Mouse (Mus musculus): ENCODE results near the gene Abtb2. TPM values are rescaled to one million over a fixed set of nuclear protein-coding genes. Genes with fewer than 3 reads are reported as not detected.

Abtb2 gene
- total and polyA plus RNA-seq, 2 experiments from 2014 or later = 12.3 to 45.9 TPM

DNA sequence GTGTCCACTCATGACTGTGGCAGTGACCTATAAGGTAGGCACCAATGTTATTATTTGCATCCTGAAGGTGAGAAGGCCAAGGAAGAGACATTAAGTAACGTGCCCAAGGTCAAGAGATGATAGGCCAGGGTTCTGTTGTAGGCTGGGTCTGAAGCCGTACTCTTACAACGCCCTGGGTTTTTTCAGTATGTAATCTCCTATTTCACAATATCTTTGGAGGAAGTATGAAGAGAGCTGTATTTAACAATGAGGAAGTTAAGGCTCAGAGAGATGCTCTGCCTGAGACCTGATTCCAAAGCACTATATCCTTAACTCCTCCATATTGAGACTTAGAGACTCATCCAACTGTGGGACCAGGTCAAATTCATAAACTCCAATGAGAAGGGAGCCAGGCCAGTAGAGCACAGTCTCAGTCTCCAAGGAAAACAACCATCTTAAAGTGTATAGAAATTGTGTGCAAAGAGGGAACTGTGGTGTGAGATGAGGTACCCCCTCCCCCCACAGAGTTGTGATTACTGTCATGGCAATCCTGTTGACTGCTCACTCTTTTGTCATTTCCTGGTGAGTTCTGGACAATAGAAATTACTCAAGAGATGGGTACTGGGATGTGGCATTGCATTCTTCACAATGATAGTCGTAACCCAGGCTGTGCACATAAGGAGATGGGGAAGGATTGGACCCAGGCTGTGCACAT, 39.8 kb downstream of the Abtb2 start:
- no peak overlapping the region for H3K4me2 ChIP-seq (ENCODE audit: low read depth, low read length)
- no peaks in the 10 kb centered on the region for H3K27me3 ChIP-seq (ENCODE audit: control insufficient read depth, insufficient read depth, low read length)
- H3K9ac ChIP-seq (replicated peaks; ENCODE audit: low read depth, low read length) = no peak overlapping the region
- H3K36me3 ChIP-seq (replicated peaks; ENCODE audit: control insufficient read depth, insufficient read depth, low read length) = no peaks in the 10 kb centered on the region
- TF ChIP-seq CTCF (IDR thresholded peaks at IDR 0.05; ENCODE audit: low read depth) (no peak), EP300 (IDR thresholded peaks at IDR 0.05; ENCODE audit: low read depth) (no peak)
- H3K9me3 ChIP-seq (replicated peaks; ENCODE audit: control insufficient read depth, low read length) = no peaks in the 10 kb centered on the region
- H3K4me1 ChIP-seq (ENCODE audit: control insufficient read depth, insufficient read depth) = peaks cover 80% of the 10 kb centered on the region
- ATAC-seq (ENCODE audit: insufficient read depth, low read depth) (no peak), DNase-seq (ENCODE audit: low spot score) (no peak)
- no peak overlapping the region for H3K4me3 ChIP-seq (ENCODE audit: low read depth, low read length)
- WGBS = 87% methylated on average over 4 of the region's 4 CpGs
- H3K27ac ChIP-seq (ENCODE audit: low read depth) = no peak overlapping the region

DNA sequence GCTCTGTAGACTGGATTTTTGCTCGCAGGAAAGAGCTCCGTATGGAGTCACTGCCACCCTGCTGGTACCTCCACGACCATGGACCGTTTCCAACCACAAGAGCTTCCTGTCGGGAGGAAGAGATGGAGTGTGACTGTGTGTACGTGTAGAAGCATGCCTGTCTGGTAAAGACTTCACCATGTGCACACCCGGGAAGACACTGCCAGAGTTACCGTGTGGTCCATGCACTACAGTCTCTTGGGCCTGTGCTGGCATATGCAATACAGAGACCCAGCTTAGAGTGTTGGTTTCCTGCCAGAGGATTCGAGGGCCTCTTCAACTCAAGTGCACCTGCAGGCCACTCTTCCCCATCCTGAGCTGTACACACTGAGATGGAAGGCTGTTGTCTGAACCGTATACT, 41.8 kb downstream of the Abtb2 start:
- no peak overlapping the region for H3K4me2 ChIP-seq (ENCODE audit: low read depth, low read length)
- 32% methylated on average over 10 of the region's 10 CpGs for WGBS
- H3K27me3 ChIP-seq (ENCODE audit: control insufficient read depth, insufficient read depth, low read length) = no peaks in the 10 kb centered on the region
- H3K4me1 ChIP-seq (ENCODE audit: control insufficient read depth, insufficient read depth) = peaks cover 60% of the 10 kb centered on the region
- TF ChIP-seq CTCF (IDR thresholded peaks at IDR 0.05; ENCODE audit: low read depth) = no peak
- no peak for TF ChIP-seq EP300 (IDR thresholded peaks at IDR 0.05; ENCODE audit: low read depth)
- H3K9ac ChIP-seq (replicated peaks; ENCODE audit: low read depth, low read length) = no peak overlapping the region
- ATAC-seq (ENCODE audit: insufficient read depth, low read depth) (peak; percentile 35), DNase-seq (ENCODE audit: low spot score) (no peak)
- no peaks in the 10 kb centered on the region for H3K9me3 ChIP-seq (replicated peaks; ENCODE audit: control insufficient read depth, low read length)
- H3K4me3 ChIP-seq (ENCODE audit: low read depth, low read length) = no peak overlapping the region
- no peaks in the 10 kb centered on the region for H3K36me3 ChIP-seq (replicated peaks; ENCODE audit: control insufficient read depth, insufficient read depth, low read length)
- H3K27ac ChIP-seq (ENCODE audit: low read depth) = no peak overlapping the region

DNA sequence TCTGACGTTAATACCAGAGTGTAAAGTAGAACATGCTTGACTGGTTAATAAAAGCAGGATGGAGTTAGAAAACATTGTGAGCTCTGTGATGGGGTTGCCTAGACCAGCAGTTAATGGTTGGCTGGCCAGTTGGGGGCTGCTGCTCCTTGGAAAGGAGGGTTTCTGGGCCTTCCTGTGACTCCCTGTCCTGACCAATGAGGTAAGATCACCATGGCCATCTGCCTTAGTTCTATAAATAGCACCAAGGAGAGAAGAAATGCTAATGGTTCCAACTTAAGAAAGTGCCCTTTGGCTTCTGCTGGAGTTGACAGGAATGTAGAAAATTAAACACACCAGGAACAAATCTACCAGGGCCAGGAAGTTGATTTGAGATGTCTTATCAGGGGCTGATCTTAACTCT, 42.8 kb downstream of the Abtb2 start:
- no peak for ATAC-seq (ENCODE audit: insufficient read depth, low read depth)
- Histone ChIP-seq H3K36me3 (replicated peaks; ENCODE audit: control insufficient read depth, insufficient read depth, low read length) (no peaks in the 10 kb centered on the region), H3K4me2 (ENCODE audit: low read depth, low read length) (no peak overlapping the region), H3K27me3 (ENCODE audit: control insufficient read depth, insufficient read depth, low read length) (no peaks in the 10 kb centered on the region), H3K9ac (replicated peaks; ENCODE audit: low read depth, low read length) (no peak overlapping the region), H3K4me1 (ENCODE audit: control insufficient read depth, insufficient read depth) (peaks cover 58% of the 10 kb centered on the region), H3K9me3 (replicated peaks; ENCODE audit: control insufficient read depth, low read length) (no peaks in the 10 kb centered on the region), H3K4me3 (ENCODE audit: low read depth, low read length) (no peak overlapping the region), H3K27ac (ENCODE audit: low read depth) (no peak overlapping the region)
- no peak for DNase-seq (ENCODE audit: low spot score)
- WGBS = 71% methylated on average over 1 of the region's 1 CpGs
- no peak for TF ChIP-seq EP300 (IDR thresholded peaks at IDR 0.05; ENCODE audit: low read depth)
- TF ChIP-seq CTCF (IDR thresholded peaks at IDR 0.05; ENCODE audit: low read depth) = no peak

DNA sequence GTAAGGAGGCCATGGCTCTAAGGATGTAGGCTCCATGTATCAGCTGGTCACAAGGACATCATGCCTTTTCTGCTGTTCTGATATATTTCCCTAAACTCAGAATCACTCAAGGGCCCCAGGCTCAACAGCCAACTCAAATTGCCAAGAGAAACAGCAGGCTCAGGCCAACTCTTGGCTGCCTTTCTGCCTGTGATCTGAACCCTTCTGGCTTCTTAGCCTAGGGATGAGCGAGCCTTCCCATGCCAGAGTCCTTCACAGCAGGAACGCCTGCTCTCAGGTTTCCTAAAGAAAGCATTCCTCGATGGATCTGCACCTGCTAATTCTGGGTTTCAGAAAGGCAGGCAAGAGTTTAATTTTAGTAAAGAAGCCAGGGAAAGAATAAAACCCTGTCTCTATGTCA, 43.4 kb downstream of the Abtb2 start:
- no peak overlapping the region for H3K4me2 ChIP-seq (ENCODE audit: low read depth, low read length)
- H3K9ac ChIP-seq (replicated peaks; ENCODE audit: low read depth, low read length) = no peak overlapping the region
- ATAC-seq (ENCODE audit: insufficient read depth, low read depth) (no peak), DNase-seq (ENCODE audit: low spot score) (no peak)
- H3K4me1 ChIP-seq (ENCODE audit: control insufficient read depth, insufficient read depth) = peaks cover 53% of the 10 kb centered on the region
- H3K27me3 ChIP-seq (ENCODE audit: control insufficient read depth, insufficient read depth, low read length) = no peaks in the 10 kb centered on the region
- H3K36me3 ChIP-seq (replicated peaks; ENCODE audit: control insufficient read depth, insufficient read depth, low read length) = no peaks in the 10 kb centered on the region
- H3K9me3 ChIP-seq (replicated peaks; ENCODE audit: control insufficient read depth, low read length) = no peaks in the 10 kb centered on the region
- H3K27ac ChIP-seq (ENCODE audit: low read depth) = no peak overlapping the region
- H3K4me3 ChIP-seq (ENCODE audit: low read depth, low read length) = no peak overlapping the region
- 43% methylated on average over 3 of the region's 3 CpGs for whole genome bisulfite sequencing
- no peak for TF ChIP-seq EP300 (IDR thresholded peaks at IDR 0.05; ENCODE audit: low read depth)
- TF ChIP-seq CTCF (IDR thresholded peaks at IDR 0.05; ENCODE audit: low read depth) = no peak

DNA sequence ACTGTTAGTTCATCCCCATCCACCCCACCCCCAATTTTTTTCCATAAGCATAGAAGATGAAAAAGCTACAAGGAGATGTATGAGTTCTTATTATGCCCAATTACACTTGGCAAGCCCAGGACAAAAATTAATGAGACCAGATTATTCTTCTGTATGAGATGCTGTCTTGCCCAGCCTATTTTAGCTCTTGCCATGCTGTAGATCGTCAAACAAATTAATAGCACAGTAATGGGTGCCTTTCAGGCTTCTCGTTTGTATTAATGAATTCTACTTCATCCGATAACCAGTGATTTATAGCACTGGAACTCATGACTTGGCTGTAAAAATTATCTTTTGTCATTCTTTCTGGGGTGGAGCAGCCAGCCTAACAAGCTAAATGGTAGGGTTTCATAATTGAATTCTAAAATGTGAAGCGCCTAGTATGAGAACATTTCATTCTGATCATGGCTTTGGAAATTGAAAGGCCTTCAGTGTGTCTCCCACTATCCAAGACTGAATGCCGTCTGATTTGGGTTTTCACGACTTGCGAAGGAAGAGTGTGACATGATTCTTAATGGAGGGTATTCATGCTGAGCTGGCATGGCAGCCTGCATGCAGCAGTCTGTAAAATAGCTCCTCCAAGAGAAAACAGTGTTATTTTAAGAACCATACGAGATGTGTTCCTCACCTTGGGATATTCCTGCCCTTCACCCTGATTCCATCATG, 44.9 kb downstream of the Abtb2 start:
- Histone ChIP-seq H3K27ac (ENCODE audit: low read depth) (no peak overlapping the region), H3K4me2 (ENCODE audit: low read depth, low read length) (no peak overlapping the region), H3K36me3 (replicated peaks; ENCODE audit: control insufficient read depth, insufficient read depth, low read length) (no peaks in the 10 kb centered on the region), H3K4me3 (ENCODE audit: low read depth, low read length) (no peak overlapping the region), H3K9ac (replicated peaks; ENCODE audit: low read depth, low read length) (no peak overlapping the region), H3K9me3 (replicated peaks; ENCODE audit: control insufficient read depth, low read length) (no peaks in the 10 kb centered on the region), H3K27me3 (ENCODE audit: control insufficient read depth, insufficient read depth, low read length) (no peaks in the 10 kb centered on the region), H3K4me1 (ENCODE audit: control insufficient read depth, insufficient read depth) (peaks cover 39% of the 10 kb centered on the region)
- 88% methylated on average over 8 of the region's 8 CpGs for WGBS
- ATAC-seq (ENCODE audit: insufficient read depth, low read depth) (no peak), DNase-seq (ENCODE audit: low spot score) (no peak)
- TF ChIP-seq EP300 (IDR thresholded peaks at IDR 0.05; ENCODE audit: low read depth) = no peak
- TF ChIP-seq CTCF (IDR thresholded peaks at IDR 0.05; ENCODE audit: low read depth) = no peak
